Mouse (Mus musculus) erythroblast, adult 5-6 weeks (primary cell): Measurements from ENCODE around the gene Prss30. TPM values are rescaled to one million over a fixed set of nuclear protein-coding genes. Genes with fewer than 3 reads are reported as not detected.

Experiments used
- ATAC-seq: replicated peaks from 2 replicates; pipeline ENCODE4 v1.8.0; 2016; ENCODE audit warnings: moderate number of reproducible peaks, mild to moderate bottlenecking, moderate TSS enrichment, inconsistent platforms; ENCODE audit not compliant: poor library complexity, low FRiP score, severe bottlenecking
- total RNA-seq, 2 experiments: library from RNA; stranded (forward) in 1 of 2; stranded (reverse) in 1 of 2; fragments of 150-400 nt in 1 of 2; fragments of 200-764, 138-1000 nt in 1 of 2; gene quantifications; 2 replicates each; pipeline versions ENCODE4 v1.2.3 to v1.2.4; 2015 to 2017; ENCODE audit warnings: low replicate concordance in 2 of 2

Prss30 gene
- total RNA-seq, 2 experiments from 2014 or later, result not detected

DNA sequence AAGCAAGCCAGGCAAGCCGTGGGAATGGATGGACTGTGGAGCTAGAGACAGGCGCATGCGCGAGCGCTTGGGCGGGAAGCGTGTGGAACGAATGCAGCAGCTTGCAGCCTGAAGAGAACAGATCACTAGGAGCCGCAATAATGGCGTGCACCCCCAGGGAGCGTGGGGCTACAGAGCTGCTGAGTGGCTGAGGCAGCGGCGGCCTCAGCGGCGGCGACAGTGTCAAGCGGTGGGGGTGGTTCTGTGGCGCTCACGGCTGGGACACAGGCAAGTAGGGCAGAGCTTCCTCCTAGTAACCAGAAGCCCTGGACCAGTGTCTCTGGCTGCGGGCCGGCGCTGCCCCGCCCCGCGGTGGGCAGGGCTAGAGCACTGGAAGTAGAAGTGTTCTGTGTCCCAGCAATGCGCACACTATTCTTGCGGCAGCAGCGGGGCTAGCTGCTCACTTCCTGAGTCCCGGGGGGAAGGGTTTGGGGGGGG is 55.8 kb downstream of the Prss30 start:
- peak; percentile 86 for ATAC-seq

Other genes with a start within 250 kb of the Prss30 start
- gene Paqr4, start 239.7 kb downstream of the Prss30 start, total RNA-seq (2015; ENCODE audit: low replicate concordance), result 1.2 TPM in 1 of 2 replicates, not detected in the other
- gene Paqr4, start 239.7 kb downstream of the Prss30 start, total RNA-seq (2017; ENCODE audit: low replicate concordance), result 1.4 and 4.3 TPM in 2 replicates
- gene Kremen2, start 234.7 kb downstream of the Prss30 start, total RNA-seq (2015; ENCODE audit: low replicate concordance), result not detected in 2 replicates
- not detected in 2 replicates for gene Kremen2, start 234.7 kb downstream of the Prss30 start, total RNA-seq (2017; ENCODE audit: low replicate concordance)
- gene Flywch1, start 209.0 kb downstream of the Prss30 start, total RNA-seq (2015; ENCODE audit: low replicate concordance), result 2.1 and 2.3 TPM in 2 replicates
- 3.8 and 4.7 TPM in 2 replicates for gene Flywch1, start 209.0 kb downstream of the Prss30 start, total RNA-seq (2017; ENCODE audit: low replicate concordance)
- gene Flywch2, start 194.5 kb downstream of the Prss30 start, total RNA-seq (2015; ENCODE audit: low replicate concordance), result not detected in 2 replicates
- not detected in 2 replicates for gene Flywch2, start 194.5 kb downstream of the Prss30 start, total RNA-seq (2017; ENCODE audit: low replicate concordance)
- gene Srrm2, start 190.0 kb downstream of the Prss30 start, total RNA-seq (2015; ENCODE audit: low replicate concordance), result 188 and 291 TPM in 2 replicates
- gene Srrm2, start 190.0 kb downstream of the Prss30 start, total RNA-seq (2017; ENCODE audit: low replicate concordance), result 169 and 183 TPM in 2 replicates
- gene Elob, start 151.4 kb downstream of the Prss30 start, total RNA-seq (2015; ENCODE audit: low replicate concordance), result 94.3 and 118 TPM in 2 replicates
- 33.2 and 50.0 TPM in 2 replicates for gene Elob, start 151.4 kb downstream of the Prss30 start, total RNA-seq (2017; ENCODE audit: low replicate concordance)
- not detected in 2 replicates for gene Prss33, start 144.5 kb downstream of the Prss30 start, total RNA-seq (2015; ENCODE audit: low replicate concordance)
- gene Prss33, start 144.5 kb downstream of the Prss30 start, total RNA-seq (2017; ENCODE audit: low replicate concordance), result not detected in 2 replicates
- not detected in 2 replicates for gene Prss32, start 136.7 kb downstream of the Prss30 start, total RNA-seq (2015; ENCODE audit: low replicate concordance)
- not detected in 2 replicates for gene Prss32, start 136.7 kb downstream of the Prss30 start, total RNA-seq (2017; ENCODE audit: low replicate concordance)
- not detected in 2 replicates for gene Prss41, start 136.4 kb downstream of the Prss30 start, total RNA-seq (2015; ENCODE audit: low replicate concordance)
- gene Prss41, start 136.4 kb downstream of the Prss30 start, total RNA-seq (2017; ENCODE audit: low replicate concordance), result not detected in 2 replicates
- gene Prss21, start 112.5 kb downstream of the Prss30 start, total RNA-seq (2015; ENCODE audit: low replicate concordance), result not detected in 2 replicates
- gene Prss21, start 112.5 kb downstream of the Prss30 start, total RNA-seq (2017; ENCODE audit: low replicate concordance), result not detected in 2 replicates
- not detected in 2 replicates for gene Dcpp1, start 99.7 kb downstream of the Prss30 start, total RNA-seq (2015; ENCODE audit: low replicate concordance)
- not detected in 2 replicates for gene Dcpp1, start 99.7 kb downstream of the Prss30 start, total RNA-seq (2017; ENCODE audit: low replicate concordance)
- gene Dcpp2, start 99.7 kb downstream of the Prss30 start, total RNA-seq (2015; ENCODE audit: low replicate concordance), result not detected in 2 replicates
- gene Dcpp2, start 99.7 kb downstream of the Prss30 start, total RNA-seq (2017; ENCODE audit: low replicate concordance), result not detected in 2 replicates
- not detected in 2 replicates for gene Dcpp3, start 63.1 kb downstream of the Prss30 start, total RNA-seq (2015; ENCODE audit: low replicate concordance)
- not detected in 2 replicates for gene Dcpp3, start 63.1 kb downstream of the Prss30 start, total RNA-seq (2017; ENCODE audit: low replicate concordance)
- not detected in 2 replicates for gene Sbp, start 38.9 kb downstream of the Prss30 start, total RNA-seq (2015; ENCODE audit: low replicate concordance)
- not detected in 2 replicates for gene Sbp, start 38.9 kb downstream of the Prss30 start, total RNA-seq (2017; ENCODE audit: low replicate concordance)
- not detected in 2 replicates for gene Sbpl, start 25.3 kb downstream of the Prss30 start, total RNA-seq (2015; ENCODE audit: low replicate concordance)
- not detected in 2 replicates for gene Sbpl, start 25.3 kb downstream of the Prss30 start, total RNA-seq (2017; ENCODE audit: low replicate concordance)
- gene Prss22, start 17.5 kb upstream of the Prss30 start, total RNA-seq (2015; ENCODE audit: low replicate concordance), result not detected in 2 replicates
- not detected in 2 replicates for gene Prss22, start 17.5 kb upstream of the Prss30 start, total RNA-seq (2017; ENCODE audit: low replicate concordance)
- not detected in 2 replicates for gene Prss27, start 57.6 kb upstream of the Prss30 start, total RNA-seq (2015; ENCODE audit: low replicate concordance)
- gene Prss27, start 57.6 kb upstream of the Prss30 start, total RNA-seq (2017; ENCODE audit: low replicate concordance), result not detected in 2 replicates
- 6.5 and 11.5 TPM in 2 replicates for gene Kctd5, start 92.9 kb upstream of the Prss30 start, total RNA-seq (2015; ENCODE audit: low replicate concordance)
- 4.3 and 8.1 TPM in 2 replicates for gene Kctd5, start 92.9 kb upstream of the Prss30 start, total RNA-seq (2017; ENCODE audit: low replicate concordance)
- gene Pdpk1, start 170.4 kb upstream of the Prss30 start, total RNA-seq (2015; ENCODE audit: low replicate concordance), result 24.0 and 25.7 TPM in 2 replicates
- 24.8 and 30.8 TPM in 2 replicates for gene Pdpk1, start 170.4 kb upstream of the Prss30 start, total RNA-seq (2017; ENCODE audit: low replicate concordance)
- gene Amdhd2, start 183.2 kb upstream of the Prss30 start, total RNA-seq (2015; ENCODE audit: low replicate concordance), result 3.3 and 12.5 TPM in 2 replicates
- gene Amdhd2, start 183.2 kb upstream of the Prss30 start, total RNA-seq (2017; ENCODE audit: low replicate concordance), result 11.0 and 15.1 TPM in 2 replicates
- 160 and 166 TPM in 2 replicates for gene Atp6v0c, start 189.1 kb upstream of the Prss30 start, total RNA-seq (2015; ENCODE audit: low replicate concordance)
- 53.8 and 97.7 TPM in 2 replicates for gene Atp6v0c, start 189.1 kb upstream of the Prss30 start, total RNA-seq (2017; ENCODE audit: low replicate concordance)
- 2.3 TPM in 2 replicates for gene Tbc1d24, start 225.0 kb upstream of the Prss30 start, total RNA-seq (2015; ENCODE audit: low replicate concordance)
- 0.98 and 1.6 TPM in 2 replicates for gene Tbc1d24, start 225.0 kb upstream of the Prss30 start, total RNA-seq (2017; ENCODE audit: low replicate concordance)
- not detected in 2 replicates for gene Ntn3, start 229.0 kb upstream of the Prss30 start, total RNA-seq (2015; ENCODE audit: low replicate concordance)
- gene Ntn3, start 229.0 kb upstream of the Prss30 start, total RNA-seq (2017; ENCODE audit: low replicate concordance), result not detected in 2 replicates
- 5.6 and 10.9 TPM in 2 replicates for gene Tedc2, start 240.3 kb upstream of the Prss30 start, total RNA-seq (2015; ENCODE audit: low replicate concordance)
- gene Tedc2, start 240.3 kb upstream of the Prss30 start, total RNA-seq (2017; ENCODE audit: low replicate concordance), result 6.0 and 6.8 TPM in 2 replicates